Mouse (Mus musculus) lung, embryonic 14.5 days (tissue): ENCODE results near the gene Vps11. TPM values are rescaled to one million over a fixed set of nuclear protein-coding genes. Genes with fewer than 3 reads are reported as not detected.
"Not testable (repeated sequence)": the region's sequence is repeated elsewhere in the genome, so short reads cannot be mapped to it uniquely, and the experiment has no call there.

Source experiments
- ATAC-seq: fragments of 200-750 bp; cut with Nextera tagmentation; 2 replicates; pipeline ENCODE4 v1.8.0; 2017; ENCODE audit warnings: mild to moderate bottlenecking, moderate TSS enrichment, moderate library complexity; ENCODE audit not compliant: insufficient read depth
- DNase-seq: peaks from one replicate; pipeline ENCODE4 v3.0.0-alpha.2; 2015
- H3K27ac ChIP-seq: fragments of 300-500 bp; sonication (generic); 2 replicates; pipeline ENCODE4 v1.5.1; 2014; ENCODE audit warnings: low read depth, mild to moderate bottlenecking, moderate library complexity
- H3K27me3 ChIP-seq: fragments of 300-500 bp; sonication (generic); 2 replicates; pipeline ENCODE4 v1.6.1; 2014; ENCODE audit warnings: low read length, control low read depth; ENCODE audit not compliant: insufficient read depth
- H3K36me3 ChIP-seq: fragments of 300-500 bp; sonication (generic); 2 replicates; pipeline ENCODE4 v1.6.1; 2014; ENCODE audit warnings: control low read depth; ENCODE audit not compliant: insufficient read depth
- H3K4me1 ChIP-seq: fragments of 300-500 bp; sonication (generic); 2 replicates; pipeline ENCODE4 v1.6.1; 2014; ENCODE audit warnings: antibody characterized with exemption, control low read depth; ENCODE audit not compliant: insufficient read depth
- H3K4me2 ChIP-seq: fragments of 300-500 bp; sonication (generic); 2 replicates; pipeline ENCODE4 v1.6.1; 2014; ENCODE audit warnings: mild to moderate bottlenecking
- H3K4me3 ChIP-seq: fragments of 300-500 bp; sonication (generic); 2 replicates; pipeline ENCODE4 v1.5.1; 2014; ENCODE audit warnings: low read depth, low read length
- H3K9ac ChIP-seq: fragments of 300-500 bp; sonication (generic); 2 replicates; pipeline ENCODE4 v1.6.1; 2014
- H3K9me3 ChIP-seq: fragments of 300-500 bp; sonication (generic); 2 replicates; pipeline ENCODE4 v1.6.1; 2016; ENCODE audit warnings: low read depth, low read length, control low read depth
- CTCF ChIP-seq: IDR thresholded peaks from 2 replicates; pipeline ENCODE4 v1.5.1; 2016; ENCODE audit warnings: antibody characterized with exemption, low read depth
- WGBS: fragments of 180-500 bp; shearing (Covaris S2); extraction: QIAGEN DNeasy Blood & Tissue Kit; methylation state at CpG from one replicate; pipeline ENCODE4 v1.1.7; 2014; 5-methylcytosine and 5-hydroxymethylcytosine counted together
- polyA plus RNA-seq: library from polyadenylated mRNA; unstranded; fragments of >200 nt; fragmentation: Nextera tagmentation; extraction: Ambion mirVana; gene quantifications from 2 replicates; pipeline ENCODE4 v1.2.1, GENCODE M21; 2014

The Vps11 gene
- polyA plus RNA-seq, 1 experiment from 2014 or later = 26.8 TPM

DNA sequence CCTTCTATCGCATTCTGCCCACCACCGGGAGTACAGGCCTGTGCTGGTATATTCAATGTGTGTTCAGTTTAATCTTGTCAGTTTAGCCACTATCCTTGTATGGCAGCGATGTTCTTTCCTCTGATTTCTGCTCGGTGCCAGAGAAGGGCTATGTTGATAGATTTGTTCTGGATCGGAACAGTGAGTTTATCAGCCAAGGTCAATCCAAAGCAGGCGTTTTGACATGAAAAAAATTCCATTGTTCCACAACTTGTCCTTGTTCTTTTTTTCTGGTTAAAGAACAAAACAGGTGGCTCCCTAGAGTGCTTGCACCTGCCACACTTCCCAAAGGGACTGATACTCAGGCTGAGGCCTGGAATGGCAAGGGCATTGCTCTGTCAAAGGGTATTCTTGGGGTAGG lies 14.7 kb upstream of the Vps11 start:
- H3K4me2 ChIP-seq = no peak overlapping the region
- no peak overlapping the region for H3K9ac ChIP-seq
- H3K9me3 ChIP-seq = no peaks in the 10 kb centered on the region
- H3K27ac ChIP-seq = no peak overlapping the region
- TF ChIP-seq CTCF = no peak
- DNase-seq = no peak
- peaks cover 4% of the 10 kb centered on the region for H3K36me3 ChIP-seq
- no peaks in the 10 kb centered on the region for H3K27me3 ChIP-seq
- no peak overlapping the region for H3K4me3 ChIP-seq
- no peak for ATAC-seq
- H3K4me1 ChIP-seq = peaks cover 8% of the 10 kb centered on the region
- 87% methylated on average over 6 of the region's 6 CpGs for WGBS

DNA sequence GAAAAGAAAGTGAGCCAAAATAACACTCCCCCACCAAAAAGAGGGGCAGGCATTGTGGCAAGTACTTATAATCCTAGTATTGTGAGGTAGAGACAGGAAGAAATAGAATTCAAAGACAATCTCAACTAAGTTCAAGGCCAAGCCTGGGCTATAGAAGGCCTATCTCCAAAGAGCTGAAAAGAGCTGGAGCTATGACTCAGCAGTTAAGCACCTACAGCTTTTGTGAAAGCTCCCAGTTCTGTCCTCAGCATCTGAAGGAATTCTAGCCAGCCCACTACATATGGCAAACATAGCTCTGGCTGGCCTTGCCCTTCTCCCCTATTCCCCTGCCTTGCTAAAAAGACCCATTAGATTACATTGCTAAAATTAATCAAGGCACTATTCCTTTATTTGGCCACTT lies 11.9 kb upstream of the Vps11 start:
- TF ChIP-seq CTCF = no peak
- ATAC-seq (no peak), DNase-seq (no peak)
- Histone ChIP-seq H3K27me3 (no peaks in the 10 kb centered on the region), H3K9ac (no peak overlapping the region), H3K9me3 (no peaks in the 10 kb centered on the region), H3K27ac (no peak overlapping the region), H3K36me3 (no peaks in the 10 kb centered on the region), H3K4me1 (no peaks in the 10 kb centered on the region), H3K4me3 (no peak overlapping the region), H3K4me2 (no peak overlapping the region)

DNA sequence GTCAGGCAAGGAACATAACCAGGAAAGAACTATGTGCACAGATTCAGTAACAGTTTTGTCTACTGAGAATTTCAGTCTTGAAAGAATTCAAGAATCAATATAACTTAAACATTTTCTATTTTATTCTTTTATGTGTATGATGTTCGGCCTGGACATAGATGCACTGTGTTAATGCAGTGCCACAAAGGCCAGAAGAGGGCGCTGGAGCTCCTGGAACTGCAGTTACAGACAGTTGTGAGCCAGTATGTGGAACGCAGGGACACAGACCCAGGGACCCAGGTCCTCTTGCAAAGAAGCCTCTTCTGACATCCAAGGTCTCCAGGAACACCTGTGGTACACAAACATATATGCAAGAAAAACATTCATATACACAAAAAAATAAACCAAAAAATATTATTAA lies 3.0 kb upstream of the Vps11 start:
- Histone ChIP-seq H3K9ac (no peak overlapping the region), H3K9me3 (no peaks in the 10 kb centered on the region), H3K27me3 (no peaks in the 10 kb centered on the region), H3K4me2 (no peak overlapping the region), H3K27ac (no peak overlapping the region), H3K4me3 (no peak overlapping the region), H3K4me1 (peaks cover 5% of the 10 kb centered on the region; the same call in 1 of the 2 replicates), H3K36me3 (0 out of 2 replicates have a peak, but pooled peaks cover 6% of the 10 kb centered on the region)
- TF ChIP-seq CTCF = peak; percentile 32; the same call in 1 of the 2 replicates
- ATAC-seq (no peak), DNase-seq (peak; percentile 33)
- WGBS = 63% methylated on average over 3 of the region's 3 CpGs

DNA sequence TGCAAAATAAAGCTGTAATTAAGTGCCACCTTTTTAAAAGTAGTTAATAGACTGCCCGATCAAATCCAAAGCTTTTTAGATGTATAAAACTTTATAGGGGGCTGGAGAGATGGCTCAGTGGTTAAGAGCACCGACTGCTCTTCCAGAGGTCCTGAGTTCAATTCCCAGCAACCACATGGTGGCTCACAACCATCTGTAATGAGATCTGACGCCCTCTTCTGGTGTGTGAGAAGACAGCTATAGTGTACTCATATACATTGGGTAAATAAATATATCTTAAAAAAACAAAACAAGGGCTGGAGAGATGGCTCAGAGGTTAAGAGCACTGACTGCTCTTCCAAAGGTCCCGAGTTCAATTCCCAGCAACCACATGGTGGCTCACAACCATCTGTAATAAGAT lies 461 bp upstream of the Vps11 start:
- DNase-seq, H3K9me3 ChIP-seq, H3K27me3 ChIP-seq, H3K4me1 ChIP-seq: not testable (repeated sequence)
- ATAC-seq = peak; percentile 33; the same call in 1 of the 2 replicates
- Histone ChIP-seq H3K4me2 (peak overlapping the region; percentile 80), H3K9ac (peak overlapping the region; percentile 64; the same call in 1 of the 2 replicates), H3K27ac (0 out of 2 replicates have a peak overlapping the region, but pooled peaks have one; percentile 64), H3K36me3 (peaks cover 29% of the 10 kb centered on the region), H3K4me3 (peak overlapping the region; percentile 64)
- 41% methylated on average over 4 of the region's 4 CpGs for WGBS

DNA sequence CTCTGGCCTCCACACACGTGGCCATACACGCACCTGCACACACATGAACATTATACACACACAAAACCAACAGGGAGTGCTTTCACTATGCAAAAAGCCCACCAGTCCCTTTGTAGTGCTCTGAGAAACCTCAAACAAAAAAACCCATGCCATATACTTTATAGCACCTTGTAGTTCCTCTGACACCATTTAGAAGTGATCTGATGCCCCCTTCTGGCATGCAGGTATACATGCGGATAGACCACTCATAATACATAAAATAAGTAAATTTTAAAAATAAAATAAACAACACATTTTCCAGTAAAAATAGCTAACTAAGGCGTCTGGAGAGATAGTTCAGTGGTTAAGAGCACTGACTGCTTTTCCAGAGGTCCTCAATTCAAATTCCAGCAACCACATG lies 4.3 kb downstream of the Vps11 start:
- no peak overlapping the region for H3K9ac ChIP-seq
- no peak overlapping the region for H3K4me3 ChIP-seq
- peak; percentile 55 for TF ChIP-seq CTCF
- 72% methylated on average over 4 of the region's 4 CpGs for WGBS
- no peak overlapping the region for H3K27ac ChIP-seq
- peak; percentile 64 for DNase-seq
- H3K36me3 ChIP-seq = peaks cover 76% of the 10 kb centered on the region
- no peaks in the 10 kb centered on the region for H3K27me3 ChIP-seq
- no peak for ATAC-seq
- no peak overlapping the region for H3K4me2 ChIP-seq
- H3K9me3 ChIP-seq = no peaks in the 10 kb centered on the region
- H3K4me1 ChIP-seq = peaks cover 5% of the 10 kb centered on the region; the same call in 1 of the 2 replicates

DNA sequence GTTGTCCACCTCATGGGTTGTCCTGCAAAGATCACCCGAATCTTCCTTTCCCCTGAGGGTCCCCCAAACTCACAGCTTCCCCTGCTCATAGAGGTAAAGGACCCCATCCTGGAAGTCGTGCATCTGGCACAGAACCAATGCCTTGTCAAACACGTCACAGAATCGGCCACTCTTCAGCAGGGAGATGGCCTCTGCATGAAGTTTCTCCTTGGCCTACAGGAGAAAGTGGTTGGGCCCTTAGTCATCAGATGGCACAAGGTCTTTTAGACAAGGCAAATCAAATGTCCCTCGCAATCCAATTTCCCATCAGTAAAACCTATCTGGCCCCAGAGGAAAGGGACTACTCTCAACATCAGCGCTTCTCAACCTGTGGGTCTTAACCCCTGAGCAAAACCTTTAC lies 8.3 kb downstream of the Vps11 start:
- no peak for TF ChIP-seq CTCF
- Histone ChIP-seq H3K4me2 (no peak overlapping the region), H3K4me3 (no peak overlapping the region), H3K27ac (no peak overlapping the region), H3K9me3 (no peaks in the 10 kb centered on the region), H3K36me3 (peaks cover 96% of the 10 kb centered on the region), H3K27me3 (no peaks in the 10 kb centered on the region), H3K9ac (no peak overlapping the region), H3K4me1 (no peaks in the 10 kb centered on the region)
- no peak for DNase-seq
- 89% methylated on average over 6 of the region's 6 CpGs for WGBS
- ATAC-seq = no peak

DNA sequence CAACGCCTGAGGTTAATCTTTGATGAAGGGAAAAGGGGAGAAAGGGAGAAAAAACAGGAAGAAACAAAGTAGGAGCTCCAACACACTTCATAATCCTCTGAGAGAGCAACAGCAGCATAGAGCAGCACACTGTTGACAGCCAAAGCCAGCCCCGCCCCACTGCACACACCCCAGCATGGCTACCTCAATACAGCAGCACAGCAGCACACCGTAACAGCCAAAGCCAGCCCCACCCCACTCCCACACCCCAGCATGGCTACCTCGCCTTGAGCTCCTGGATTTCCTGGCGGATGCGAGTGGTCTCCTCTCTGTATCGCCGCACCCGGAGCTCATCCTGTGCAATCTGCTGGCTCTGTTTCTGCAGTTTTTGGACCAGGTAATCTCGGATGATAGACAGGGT lies 9.1 kb downstream of the Vps11 start:
- H3K4me2 ChIP-seq = no peak overlapping the region
- H3K4me1 ChIP-seq = no peaks in the 10 kb centered on the region
- H3K9ac ChIP-seq = no peak overlapping the region
- H3K27ac ChIP-seq = no peak overlapping the region
- 87% methylated on average over 10 of the region's 10 CpGs for WGBS
- no peaks in the 10 kb centered on the region for H3K27me3 ChIP-seq
- H3K4me3 ChIP-seq = no peak overlapping the region
- DNase-seq = no peak
- ATAC-seq = no peak
- peaks cover 96% of the 10 kb centered on the region for H3K36me3 ChIP-seq
- H3K9me3 ChIP-seq = no peaks in the 10 kb centered on the region
- no peak for TF ChIP-seq CTCF

DNA sequence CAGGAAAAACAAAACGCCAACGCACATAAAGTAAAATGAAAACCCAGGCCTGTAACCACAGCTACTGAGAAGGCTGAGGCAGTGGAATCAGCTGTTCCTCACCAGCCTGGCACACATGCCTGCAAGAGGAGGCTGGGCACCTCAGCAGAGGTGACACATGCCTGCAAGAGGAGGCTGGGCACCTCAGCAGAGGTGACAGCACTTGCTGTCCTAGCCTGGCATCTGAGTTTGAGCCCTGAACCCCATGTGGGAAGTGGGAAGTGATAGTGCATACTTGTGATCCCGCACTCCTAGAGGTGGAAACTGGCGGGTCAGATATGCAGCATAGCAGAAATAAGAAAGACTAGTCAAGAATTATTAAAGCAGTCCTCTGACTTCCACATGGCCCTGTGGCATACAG lies 10.1 kb downstream of the Vps11 start:
- Histone ChIP-seq H3K4me2 (no peak overlapping the region), H3K4me1 (no peaks in the 10 kb centered on the region), H3K9ac (no peak overlapping the region), H3K9me3 (no peaks in the 10 kb centered on the region), H3K4me3 (no peak overlapping the region), H3K36me3 (peaks cover 96% of the 10 kb centered on the region), H3K27me3 (no peaks in the 10 kb centered on the region), H3K27ac (no peak overlapping the region)
- ATAC-seq (no peak), DNase-seq (no peak)
- TF ChIP-seq CTCF = no peak
- 93% methylated on average over 4 of the region's 4 CpGs for WGBS
